Mouse (Mus musculus): ENCODE data around the gene Dph2. TPM values are rescaled to one million over a fixed set of nuclear protein-coding genes. Genes with fewer than 3 reads are reported as not detected.

Dph2 gene
- total RNA-seq, 2 experiments from 2014 or later = 9.6 to 9.8 TPM

DNA sequence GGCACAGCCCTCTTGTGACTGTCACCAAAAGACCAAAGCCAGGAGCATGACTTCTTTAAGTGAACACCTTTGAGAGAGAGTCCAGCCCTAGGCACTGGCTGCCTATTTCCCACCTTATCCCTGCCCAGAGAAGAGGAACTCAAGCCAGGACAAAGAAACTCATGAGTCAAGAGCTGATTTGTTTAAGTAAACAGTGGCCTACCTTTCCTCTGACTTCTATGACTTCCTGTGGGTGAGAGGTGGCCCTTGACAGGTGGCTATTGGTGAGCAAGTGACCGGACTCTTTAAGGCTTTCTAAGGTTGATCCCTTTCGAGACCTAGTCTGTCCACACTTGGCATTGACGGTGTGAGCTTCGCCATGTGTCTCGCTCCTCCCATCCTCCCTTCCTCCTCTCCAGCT is 51.0 kb downstream of the Dph2 start:
- DNase-seq (ENCODE audit: low spot score in 2 of 2) = no peak

- no peak for DNase-seq (ENCODE audit: low spot score in 2 of 2)
These were observed 52.5 kb downstream of the Dph2 start for GRCm38 (mm10) chr4:117839366-117839765.

Other genes with a start within 250 kb of the Dph2 start
- 10 to 100 TPM; 49.0 to 49.2 TPM for gene Dmap1, start 209.8 kb downstream of the Dph2 start, total RNA-seq (2021)
- gene Gm12845, start 167.6 kb downstream of the Dph2 start, total RNA-seq (2021) = not detected
- gene Klf17, start 126.4 kb downstream of the Dph2 start, total RNA-seq (2021) = not detected
- gene Slc6a9, start 57.5 kb downstream of the Dph2 start, total RNA-seq (2021) = 10 to 100 TPM; 17.3 to 19.9 TPM
- gene Ccdc24, start 19.5 kb downstream of the Dph2 start, total RNA-seq (2021) = 1 to 10 TPM in 1 of 2 experiments, under 1 TPM in 1; 0.96 to 1.4 TPM
- 10 to 100 TPM; 32.6 to 34.6 TPM for gene B4galt2, start 8.5 kb downstream of the Dph2 start, total RNA-seq (2021)
- gene Atp6v0b, start 4.7 kb downstream of the Dph2 start, total RNA-seq (2021) = 100 to 1,000 TPM; 139 to 148 TPM
- 10 to 100 TPM; 43.9 to 45.1 TPM for gene Ipo13, start 23.0 kb upstream of the Dph2 start, total RNA-seq (2021)
- gene Artn, start 37.7 kb upstream of the Dph2 start, total RNA-seq (2021) = under 1 TPM; 0.45 to 0.90 TPM
- 10 to 100 TPM; 21.8 to 26.4 TPM for gene St3gal3, start 242.9 kb upstream of the Dph2 start, total RNA-seq (2021)